Mouse (Mus musculus) spleen, postnatal 10 days (tissue): ENCODE measurements around the gene Klf2.
A peak's percentile ranks its signal among the peaks of the same experiment; 100 is the strongest.

Source experiments
- DNase-seq, 2 experiments: peaks; one replicate each; pipeline ENCODE4 v3.0.0; 2021 to 2022; ENCODE audit warnings: low spot score in 2 of 2

The Klf2 gene

GRCm38 (mm10) chr8:72333429-72334143 lies 14.8 kb downstream of the Klf2 start:
- DNase-seq = no peak

GRCm38 (mm10) chr8:72334144-72334641 lies 15.4 kb downstream of the Klf2 start:
- DNase-seq = no peak

GRCm38 (mm10) chr8:72336273-72336672 lies 17.4 kb downstream of the Klf2 start:
- DNase-seq = no peak

- no peak for DNase-seq
Observed at GRCm38 (mm10) chr8:72337034-72337433, 18.2 kb downstream of the Klf2 start.

- DNase-seq = no peak
Observed at GRCm38 (mm10) chr8:72342556-72343300, 23.9 kb downstream of the Klf2 start.

GRCm38 (mm10) chr8:72343725-72344124 lies 24.9 kb downstream of the Klf2 start:
- DNase-seq = peak in 1 of 2 experiments; percentile 51

GRCm38 (mm10) chr8:72347553-72347952 lies 28.7 kb downstream of the Klf2 start:
- DNase-seq = no peak

- DNase-seq = peak in 1 of 2 experiments; percentile 52
Observed at GRCm38 (mm10) chr8:72348114-72348513, 29.3 kb downstream of the Klf2 start.

GRCm38 (mm10) chr8:72348956-72349355 lies 30.1 kb downstream of the Klf2 start:
- DNase-seq = no peak

- DNase-seq = no peak
Observed at GRCm38 (mm10) chr8:72349838-72350237, 31.0 kb downstream of the Klf2 start.

- peak in 1 of 2 experiments; percentile 77 for DNase-seq
Observed at GRCm38 (mm10) chr8:72350727-72351126, 31.9 kb downstream of the Klf2 start.

GRCm38 (mm10) chr8:72351405-72352005 lies 32.7 kb downstream of the Klf2 start:
- DNase-seq = no peak

- no peak for DNase-seq
Observed at GRCm38 (mm10) chr8:72352951-72353699, 34.3 kb downstream of the Klf2 start.

- no peak for DNase-seq
Observed at GRCm38 (mm10) chr8:72353700-72354045, 34.8 kb downstream of the Klf2 start.

- DNase-seq = peak in 1 of 2 experiments; percentile 80
Observed at GRCm38 (mm10) chr8:72354272-72354671, 35.4 kb downstream of the Klf2 start.

- no peak for DNase-seq
Observed at GRCm38 (mm10) chr8:72356593-72356992, 37.8 kb downstream of the Klf2 start.

GRCm38 (mm10) chr8:72360162-72360561 lies 41.3 kb downstream of the Klf2 start:
- DNase-seq = peak in 1 of 2 experiments; percentile 36

GRCm38 (mm10) chr8:72362754-72363153 lies 43.9 kb downstream of the Klf2 start:
- DNase-seq = no peak

GRCm38 (mm10) chr8:72363457-72363856 lies 44.6 kb downstream of the Klf2 start:
- no peak for DNase-seq

- DNase-seq = peak in 1 of 2 experiments; percentile 46
Observed at GRCm38 (mm10) chr8:72365016-72365415, 46.2 kb downstream of the Klf2 start.

- DNase-seq = peak; percentile 63 to 89
Observed at GRCm38 (mm10) chr8:72365826-72366225, 47.0 kb downstream of the Klf2 start.

- no peak for DNase-seq
Observed at GRCm38 (mm10) chr8:72366435-72366834, 47.6 kb downstream of the Klf2 start.
